Mouse (Mus musculus) CH12.LX (cell line): ENCODE measurements at regions not wholly inside any gene's neighbourhood (a gene's known extent, or its start where the extent isn't known, plus 50 kb on each side); places are given as distances from the start of the nearest gene placed in this dataset.

Source experiments
- DNase-seq: peaks from one replicate; pipeline ENCODE4 v3.0.0-alpha.2; 2013; ENCODE audit errors: extremely low read depth
- H3K27ac ChIP-seq: 2 replicates; pipeline ENCODE4 v1.5.1; 2012; ENCODE audit warnings: low read depth, mild to moderate bottlenecking, control low read depth, moderate library complexity; ENCODE audit not compliant: insufficient read depth
- H3K27me3 ChIP-seq: replicated peaks from 2 replicates; pipeline ENCODE3; 2012; ENCODE audit warnings: inconsistent platforms
- H3K36me3 ChIP-seq, 2 experiments: replicated peaks in 1 of 2; 2 replicates each; pipeline versions ENCODE3 to v1.6.1; 2012; ENCODE audit warnings: inconsistent platforms in 1 of 2, low read length in 1 of 2, mild to moderate bottlenecking in 1 of 2, mixed read lengths in 1 of 2, moderate library complexity in 1 of 2; ENCODE audit not compliant: control insufficient read depth in 1 of 2, insufficient read depth in 1 of 2
- H3K4me1 ChIP-seq, 2 experiments: 2 replicates each; pipeline ENCODE4 v1.6.1; 2012; ENCODE audit warnings: inconsistent platforms in 1 of 2, moderate library complexity in 1 of 2; ENCODE audit not compliant: insufficient read depth in 2 of 2, control insufficient read depth in 1 of 2
- H3K4me2 ChIP-seq: 2 replicates; pipeline ENCODE4 v1.6.1; 2012; ENCODE audit warnings: low read depth, mild to moderate bottlenecking, control low read depth; ENCODE audit not compliant: poor library complexity, insufficient read depth, severe bottlenecking
- H3K4me3 ChIP-seq, 3 experiments: fragments of 150-350 bp in 1 of 3; sonication (generic) in 1 of 3; replicated peaks in 1 of 3; 2 replicates each; pipeline versions ENCODE3 to v1.5.1; 2011 to 2012; ENCODE audit warnings: low read depth in 2 of 3, low read length in 2 of 3, mild to moderate bottlenecking in 2 of 3, moderate library complexity in 2 of 3, control low read depth in 1 of 3, improper control_type of control experiment in 1 of 3, inconsistent platforms in 1 of 3, mixed read lengths in 1 of 3; ENCODE audit not compliant: poor library complexity in 1 of 3
- H3K79me2 ChIP-seq: replicated peaks from 2 replicates; pipeline ENCODE4 v1.6.1; 2012; ENCODE audit warnings: mild to moderate bottlenecking, moderate library complexity; ENCODE audit not compliant: control insufficient read depth, poor library complexity, insufficient read depth, severe bottlenecking; ENCODE audit errors: extremely low read depth
- H3K9ac ChIP-seq: 2 replicates; pipeline ENCODE4 v1.6.1; 2012; ENCODE audit warnings: low read depth, mild to moderate bottlenecking, control low read depth, moderate library complexity; ENCODE audit not compliant: insufficient read depth
- H3K9me3 ChIP-seq: replicated peaks from 2 replicates; pipeline ENCODE3; 2012; ENCODE audit warnings: low read length, inconsistent platforms, mixed read lengths
- CTCF ChIP-seq, 2 experiments: IDR thresholded peaks in 1 of 2; conservative IDR thresholded peaks in 1 of 2; 2 replicates each; pipeline ENCODE4 v1.5.1; 2011 to 2012; ENCODE audit warnings: low read depth in 2 of 2, low read length in 2 of 2, improper control_type of control experiment in 1 of 2, inconsistent platforms in 1 of 2, mild to moderate bottlenecking in 1 of 2, moderate library complexity in 1 of 2
- E2F4 ChIP-seq: IDR thresholded peaks from 2 replicates; pipeline ENCODE4 v1.6.1; 2011; ENCODE audit warnings: low read depth, low read length, improper control_type of control experiment; ENCODE audit not compliant: insufficient replicate concordance
- ELF1 ChIP-seq: IDR thresholded peaks from 2 replicates; pipeline ENCODE4 v1.6.1; 2014; ENCODE audit warnings: low read depth, mild to moderate bottlenecking, inconsistent platforms, low read length, improper control_type of control experiment
- EP300 ChIP-seq: IDR thresholded peaks from 2 replicates; pipeline ENCODE4 v1.6.1; 2011; ENCODE audit warnings: low read length, improper control_type of control experiment
- ETS1 ChIP-seq: conservative IDR thresholded peaks from 2 replicates; pipeline ENCODE4 v1.6.1; 2012; ENCODE audit warnings: low read depth, mild to moderate bottlenecking, inconsistent platforms, low read length, improper control_type of control experiment, moderate library complexity
- HCFC1 ChIP-seq: IDR thresholded peaks from 2 replicates; pipeline ENCODE4 v1.6.1; 2012; ENCODE audit warnings: low read depth, mild to moderate bottlenecking, inconsistent platforms, low read length, improper control_type of control experiment
- IRF4 ChIP-seq: IDR thresholded peaks from 2 replicates; pipeline ENCODE4 v1.6.1; 2014; ENCODE audit warnings: low read depth, mild to moderate bottlenecking, inconsistent platforms, low read length, improper control_type of control experiment
- JUND ChIP-seq: conservative IDR thresholded peaks from 2 replicates; pipeline ENCODE4 v1.6.1; 2011; ENCODE audit warnings: low read depth, low read length, improper control_type of control experiment
- KAT2A ChIP-seq: IDR thresholded peaks from 2 replicates; pipeline ENCODE4 v1.6.1; 2012; ENCODE audit warnings: low read length, improper control_type of control experiment, inconsistent platforms; ENCODE audit not compliant: insufficient replicate concordance
- MAX ChIP-seq: IDR thresholded peaks from 2 replicates; pipeline ENCODE4 v1.6.1; 2011; ENCODE audit warnings: low read length, improper control_type of control experiment
- MAZ ChIP-seq: IDR thresholded peaks from 2 replicates; pipeline ENCODE4 v1.6.1; 2012; ENCODE audit warnings: low read depth, mild to moderate bottlenecking, inconsistent platforms, low read length, improper control_type of control experiment, moderate library complexity
- MEF2A ChIP-seq: IDR thresholded peaks from 2 replicates; pipeline ENCODE4 v1.6.1; 2014; ENCODE audit warnings: low read depth, mild to moderate bottlenecking, inconsistent platforms, low read length, improper control_type of control experiment, borderline replicate concordance
- MYC ChIP-seq: IDR thresholded peaks from 2 replicates; pipeline ENCODE4 v1.6.1; 2011; ENCODE audit warnings: low read depth, mild to moderate bottlenecking, improper control_type of control experiment, low read length
- NRF1 ChIP-seq: IDR thresholded peaks from 2 replicates; pipeline ENCODE4 v1.6.1; 2014; ENCODE audit warnings: low read depth, mild to moderate bottlenecking, inconsistent platforms, low read length, improper control_type of control experiment, moderate library complexity
- PAX5 ChIP-seq: IDR thresholded peaks from 2 replicates; pipeline ENCODE4 v1.6.1; 2012; ENCODE audit warnings: low read length, inconsistent platforms, mixed read lengths
- POLR2A ChIP-seq: IDR thresholded peaks from 2 replicates; pipeline ENCODE4 v1.6.1; 2011; ENCODE audit warnings: low read depth, mild to moderate bottlenecking, improper control_type of control experiment, low read length
- POLR2AphosphoS2 ChIP-seq: IDR thresholded peaks from 2 replicates; pipeline ENCODE4 v1.6.1; 2011; ENCODE audit warnings: low read depth, low read length, improper control_type of control experiment
- RAD21 ChIP-seq: IDR thresholded peaks from 2 replicates; pipeline ENCODE4 v1.6.1; 2011; ENCODE audit warnings: low read depth, mild to moderate bottlenecking, low read length, improper control_type of control experiment, moderate library complexity
- RCOR1 ChIP-seq: conservative IDR thresholded peaks from 2 replicates; pipeline ENCODE4 v1.6.1; 2012; ENCODE audit warnings: low read depth, mild to moderate bottlenecking, inconsistent platforms, low read length, improper control_type of control experiment
- SIN3A ChIP-seq: IDR thresholded peaks from 2 replicates; pipeline ENCODE4 v1.6.1; 2012; ENCODE audit warnings: low read length, improper control_type of control experiment, inconsistent platforms
- SMC3 ChIP-seq: IDR thresholded peaks from 2 replicates; pipeline ENCODE4 v1.6.1; 2011; ENCODE audit warnings: low read depth, low read length, improper control_type of control experiment
- TCF12 ChIP-seq: IDR thresholded peaks from 2 replicates; pipeline ENCODE4 v1.6.1; 2014; ENCODE audit warnings: low read depth, mild to moderate bottlenecking, inconsistent platforms, low read length, improper control_type of control experiment
- UBTF ChIP-seq: IDR thresholded peaks from 2 replicates; pipeline ENCODE4 v1.6.1; 2012; ENCODE audit warnings: low read depth, mild to moderate bottlenecking, inconsistent platforms, low read length, improper control_type of control experiment, moderate library complexity
- USF1 ChIP-seq: IDR thresholded peaks from 2 replicates; pipeline ENCODE4 v1.6.1; 2014; ENCODE audit warnings: low read depth, mild to moderate bottlenecking, inconsistent platforms, low read length, improper control_type of control experiment
- ZC3H11A ChIP-seq: IDR thresholded peaks from 2 replicates; pipeline ENCODE4 v1.6.1; 2012; ENCODE audit warnings: low read depth, mild to moderate bottlenecking, inconsistent platforms, low read length, improper control_type of control experiment
- ZKSCAN1 ChIP-seq: IDR thresholded peaks from 2 replicates; pipeline ENCODE4 v1.6.1; 2012; ENCODE audit warnings: low read depth, inconsistent platforms, low read length, improper control_type of control experiment, borderline replicate concordance
- dilution Hi-C: fragments of 300-500 bp; cut with MboI; formaldehyde crosslinking; loops from 2 replicates; pipeline ENCODE4 v1.14.3; 2020; ENCODE audit warnings: low sequenced_read_pairs; ENCODE audit not compliant: extremely low pct_unique_long_range_greater_than_20kb, extremely low pct_ligation_motif_present
- in situ Hi-C: fragments of 300-500 bp; cut with MboI; formaldehyde crosslinking; loops from 3 replicates; pipeline ENCODE4 v1.14.3; 2019; ENCODE audit warnings: low sequenced_read_pairs, low pct_ligation_motif_present, low pct_unique_long_range_greater_than_20kb, mixed read lengths

GRCm38 (mm10) chr15:59196351-59196750, 307.3 kb downstream of the Gm49356 start:
- no peak for DNase-seq
- H3K4me2 ChIP-seq, result no peak overlapping the region
- no peaks in the 10 kb centered on the region for H3K9me3 ChIP-seq
- TF ChIP-seq RAD21, result no peak
- no peak for TF ChIP-seq JUND
- no peak for TF ChIP-seq MAX
- no peak for TF ChIP-seq MAZ
- TF ChIP-seq ETS1, result no peak
- TF ChIP-seq POLR2AphosphoS2, result no peak
- TF ChIP-seq TCF12, result no peak
- no peak for TF ChIP-seq HCFC1
- TF ChIP-seq PAX5, result no peak
- no peak for TF ChIP-seq USF1
- no peak for TF ChIP-seq ZC3H11A
- TF ChIP-seq MYC, result no peak
- no peak for TF ChIP-seq POLR2A
- no peak for TF ChIP-seq E2F4
- TF ChIP-seq SMC3, result no peak
- TF ChIP-seq SIN3A, result no peak
- TF ChIP-seq NRF1, result no peak
- no peak for TF ChIP-seq RCOR1
- no peaks in the 10 kb centered on the region for H3K4me1 ChIP-seq
- in situ Hi-C loops, result no loop called here
- H3K79me2 ChIP-seq, result no peaks in the 10 kb centered on the region
- no peak overlapping the region for H3K9ac ChIP-seq
- no peak overlapping the region for H3K27ac ChIP-seq
- no peak overlapping the region for H3K4me3 ChIP-seq
- dilution Hi-C loops, result no loop called here
- no peaks in the 10 kb centered on the region for H3K27me3 ChIP-seq
- no peaks in the 10 kb centered on the region for H3K36me3 ChIP-seq

GRCm38 (mm10) chr15:59197455-59198391, 308.6 kb downstream of the Gm49356 start:
- no peaks in the 10 kb centered on the region for H3K79me2 ChIP-seq
- no peak overlapping the region for H3K4me3 ChIP-seq
- no peak overlapping the region for H3K4me2 ChIP-seq
- no peak for DNase-seq
- H3K9me3 ChIP-seq, result no peaks in the 10 kb centered on the region
- dilution Hi-C loops, result no loop called here
- H3K4me1 ChIP-seq, result no peaks in the 10 kb centered on the region
- TF ChIP-seq MAZ (no peak), SMC3 (no peak), EP300 (no peak), CTCF (conservative IDR thresholded peaks at IDR 0.05 in 1 of 2, IDR thresholded peaks at IDR 0.05 in 1 of 2; ENCODE audit: low read depth in 2 of 2, low read length in 2 of 2) (no peak), MEF2A (no peak), NRF1 (no peak), POLR2AphosphoS2 (no peak), UBTF (no peak), E2F4 (no peak), JUND (no peak), PAX5 (no peak), RCOR1 (no peak), ELF1 (no peak), KAT2A (no peak), RAD21 (no peak), ZKSCAN1 (no peak), IRF4 (no peak)
- TF ChIP-seq, all 38 proteins: peak for 0
- in situ Hi-C loops, result no loop called here
- no peaks in the 10 kb centered on the region for H3K27me3 ChIP-seq
- no peak overlapping the region for H3K27ac ChIP-seq
- no peaks in the 10 kb centered on the region for H3K36me3 ChIP-seq
- H3K9ac ChIP-seq, result no peak overlapping the region
